Mouse (Mus musculus) forebrain, embryonic 16.5 days (tissue): Measurements from ENCODE around the gene Ddx56. TPM values are rescaled to one million over a fixed set of nuclear protein-coding genes. Genes with fewer than 3 reads are reported as not detected.

Source experiments
- ATAC-seq: fragments of 200-750 bp; cut with Nextera tagmentation; 2 replicates; pipeline ENCODE4 v1.8.0; 2017; ENCODE audit warnings: mild to moderate bottlenecking, moderate library complexity
- H3K27ac ChIP-seq: fragments of 300-500 bp; sonication (generic); 2 replicates; pipeline ENCODE4 v1.5.1; 2014; ENCODE audit warnings: low read length, control low read depth
- H3K27me3 ChIP-seq: fragments of 300-500 bp; sonication (generic); replicated peaks from 2 replicates; pipeline ENCODE4 v1.6.1; 2014; ENCODE audit warnings: low read length; ENCODE audit not compliant: control insufficient read depth, insufficient read depth
- H3K36me3 ChIP-seq: fragments of 300-500 bp; sonication (generic); 2 replicates; pipeline ENCODE4 v1.6.1; 2014; ENCODE audit not compliant: control insufficient read depth, insufficient read depth
- H3K4me1 ChIP-seq: fragments of 300-500 bp; sonication (generic); replicated peaks from 2 replicates; pipeline ENCODE4 v1.6.1; 2014; ENCODE audit warnings: low read length; ENCODE audit not compliant: control insufficient read depth, insufficient read depth
- H3K4me2 ChIP-seq: fragments of 300-500 bp; sonication (generic); 2 replicates; pipeline ENCODE4 v1.6.1; 2014; ENCODE audit warnings: mild to moderate bottlenecking, low read length, control low read depth
- H3K4me3 ChIP-seq: fragments of 300-500 bp; sonication (generic); replicated peaks from 2 replicates; pipeline ENCODE4 v1.5.1; 2014; ENCODE audit warnings: mild to moderate bottlenecking, low read length, control low read depth
- H3K9ac ChIP-seq: fragments of 300-500 bp; sonication (generic); replicated peaks from 2 replicates; pipeline ENCODE4 v1.6.1; 2014; ENCODE audit warnings: low read depth, low read length, control low read depth
- H3K9me3 ChIP-seq: fragments of 300-500 bp; sonication (generic); 2 replicates; pipeline ENCODE4 v1.6.1; 2016; ENCODE audit warnings: low read length; ENCODE audit not compliant: control insufficient read depth
- WGBS: fragments of 180-500 bp; shearing (Covaris S2); extraction: QIAGEN DNeasy Blood & Tissue Kit; methylation state at CpG from one replicate; pipeline ENCODE4 v1.1.7; 2014; 5-methylcytosine and 5-hydroxymethylcytosine counted together
- polyA plus RNA-seq: library from polyadenylated mRNA; unstranded; fragments of >200 nt; fragmentation: Nextera tagmentation; extraction: Ambion mirVana; gene quantifications from 2 replicates; pipeline ENCODE4 v1.2.1, GENCODE M21; 2015

Gene Ddx56
- polyA plus RNA-seq, 1 experiment from 2014 or later: 86.8 TPM

- Histone ChIP-seq H3K36me3 (no peaks in the 10 kb centered on the region), H3K4me3 (no peak overlapping the region), H3K9ac (no peak overlapping the region), H3K4me1 (no peaks in the 10 kb centered on the region), H3K27ac (no peak overlapping the region), H3K4me2 (no peak overlapping the region), H3K9me3 (no peaks in the 10 kb centered on the region), H3K27me3 (no peaks in the 10 kb centered on the region)
- WGBS: 53% methylated on average over 18 of the region's 19 CpGs
- ATAC-seq: no peak
These were observed 22.9 kb downstream of the Ddx56 start for GRCm38 (mm10) chr11:6244707-6245106.

GRCm38 (mm10) chr11:6233025-6233424 lies 34.5 kb downstream of the Ddx56 start:
- H3K27me3 ChIP-seq: no peaks in the 10 kb centered on the region
- no peak overlapping the region for H3K27ac ChIP-seq
- H3K4me3 ChIP-seq: no peak overlapping the region
- no peaks in the 10 kb centered on the region for H3K4me1 ChIP-seq
- ATAC-seq: no peak
- H3K9ac ChIP-seq: no peak overlapping the region
- WGBS: 86% methylated on average over 4 of the region's 4 CpGs
- no peaks in the 10 kb centered on the region for H3K36me3 ChIP-seq
- H3K4me2 ChIP-seq: no peak overlapping the region
- H3K9me3 ChIP-seq: peaks cover 2% of the 10 kb centered on the region; the same call in 1 of the 2 replicates

GRCm38 (mm10) chr11:6230012-6230411 lies 37.6 kb downstream of the Ddx56 start, which contains the start of gene Npc1l1:
Gene Npc1l1, minus strand, starts transcription at chr11:6230143.
- no peaks in the 10 kb centered on the region for H3K36me3 ChIP-seq
- ATAC-seq: no peak

GRCm38 (mm10) chr11:6224541-6225229 lies 42.9 kb downstream of the Ddx56 start:
- Histone ChIP-seq H3K4me2 (no peak overlapping the region), H3K27ac (no peak overlapping the region), H3K4me1 (no peaks in the 10 kb centered on the region), H3K36me3 (no peaks in the 10 kb centered on the region), H3K4me3 (no peak overlapping the region), H3K9me3 (no peaks in the 10 kb centered on the region), H3K9ac (no peak overlapping the region), H3K27me3 (no peaks in the 10 kb centered on the region)
- 79% methylated on average over 14 of the region's 14 CpGs for WGBS
- ATAC-seq: no peak

More at GRCm38 (mm10) chr11:6230012-6230411, 37.6 kb downstream of the Ddx56 start, which contains the start of gene Npc1l1:
- H3K4me1 ChIP-seq: no peaks in the 10 kb centered on the region
- H3K4me3 ChIP-seq: no peak within 1 kb of the TSS
- H3K4me2 ChIP-seq: no peak within 1 kb of the TSS
- H3K27me3 ChIP-seq: no peaks in the 10 kb centered on the region
- no peak within 1 kb of the TSS for H3K9ac ChIP-seq
- H3K27ac ChIP-seq: no peak within 1 kb of the TSS
- WGBS: 89% methylated on average over 7 of the region's 7 CpGs
- peaks cover 2% of the 10 kb centered on the region; the same call in 1 of the 2 replicates for H3K9me3 ChIP-seq

GRCm38 (mm10) chr11:6222187-6222586 lies 45.4 kb downstream of the Ddx56 start:
- H3K4me1 ChIP-seq: no peaks in the 10 kb centered on the region
- no peak overlapping the region for H3K4me2 ChIP-seq
- no peak overlapping the region for H3K9ac ChIP-seq
- 96% methylated on average over 10 of the region's 10 CpGs for WGBS
- H3K27me3 ChIP-seq: no peaks in the 10 kb centered on the region
- no peaks in the 10 kb centered on the region for H3K9me3 ChIP-seq
- no peaks in the 10 kb centered on the region for H3K36me3 ChIP-seq
- no peak overlapping the region for H3K4me3 ChIP-seq
- H3K27ac ChIP-seq: no peak overlapping the region
- no peak for ATAC-seq

- ATAC-seq: no peak
- H3K4me2 ChIP-seq: no peak overlapping the region
- H3K27ac ChIP-seq: no peak overlapping the region
- H3K27me3 ChIP-seq: no peaks in the 10 kb centered on the region
- no peak overlapping the region for H3K9ac ChIP-seq
- WGBS: 83% methylated on average over 6 of the region's 6 CpGs
- no peaks in the 10 kb centered on the region for H3K9me3 ChIP-seq
- no peaks in the 10 kb centered on the region for H3K4me1 ChIP-seq
- H3K4me3 ChIP-seq: no peak overlapping the region
- H3K36me3 ChIP-seq: no peaks in the 10 kb centered on the region
These were observed 47.6 kb downstream of the Ddx56 start for GRCm38 (mm10) chr11:6219967-6220366.

- no peaks in the 10 kb centered on the region for H3K4me1 ChIP-seq
- H3K9me3 ChIP-seq: no peaks in the 10 kb centered on the region
- no peak for ATAC-seq
- no peak overlapping the region for H3K4me2 ChIP-seq
- no peak overlapping the region for H3K9ac ChIP-seq
- 79% methylated on average over 11 of the region's 11 CpGs for WGBS
- H3K27me3 ChIP-seq: no peaks in the 10 kb centered on the region
- H3K36me3 ChIP-seq: no peaks in the 10 kb centered on the region
- H3K27ac ChIP-seq: no peak overlapping the region
- no peak overlapping the region for H3K4me3 ChIP-seq
These were observed 49.2 kb downstream of the Ddx56 start for GRCm38 (mm10) chr11:6218189-6218896.

GRCm38 (mm10) chr11:6216834-6217233 lies 50.7 kb downstream of the Ddx56 start:
- H3K27me3 ChIP-seq: no peaks in the 10 kb centered on the region
- H3K9ac ChIP-seq: no peak overlapping the region
- no peaks in the 10 kb centered on the region for H3K4me1 ChIP-seq
- no peak overlapping the region for H3K4me2 ChIP-seq
- H3K36me3 ChIP-seq: no peaks in the 10 kb centered on the region
- H3K4me3 ChIP-seq: no peak overlapping the region
- no peaks in the 10 kb centered on the region for H3K9me3 ChIP-seq
- no peak for ATAC-seq
- WGBS: 52% methylated on average over 3 of the region's 3 CpGs
- H3K27ac ChIP-seq: no peak overlapping the region
